Mouse (Mus musculus): ENCODE results near the gene Ecd. TPM values are rescaled to one million over a fixed set of nuclear protein-coding genes. Genes with fewer than 3 reads are reported as not detected.

Gene Ecd
- polyA plus RNA-seq, 1 experiment from 2014 or later: 74.0 TPM

DNA sequence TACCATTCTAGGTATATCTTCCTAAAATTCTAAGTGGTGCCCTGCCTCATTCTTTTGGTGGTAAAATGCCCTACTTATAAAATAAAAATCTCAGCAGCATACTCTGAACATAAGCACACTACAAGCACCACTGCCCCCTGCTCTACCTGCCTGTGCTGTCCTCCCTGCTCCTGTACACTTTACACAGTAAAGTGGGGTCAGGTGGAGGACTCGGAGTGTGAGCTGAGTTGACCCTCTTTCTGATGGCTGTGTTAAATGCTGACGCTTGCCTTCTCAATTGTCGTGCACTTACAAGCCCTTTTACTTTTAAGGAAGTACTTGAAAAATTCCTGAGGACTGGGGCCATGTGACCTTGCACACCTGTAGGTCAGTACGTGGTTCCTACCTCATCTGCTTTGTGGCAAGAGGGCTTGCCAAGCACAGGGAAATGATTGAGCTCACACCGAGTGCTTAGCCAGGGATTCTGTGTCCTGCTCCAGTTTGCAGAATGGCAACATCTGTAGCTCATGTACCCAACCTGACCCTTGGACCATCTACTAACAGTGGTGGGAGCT, 31.2 kb upstream of the Ecd start:
- Histone ChIP-seq H3K4me2 (ENCODE audit: low read depth, severe bottlenecking) (no peak overlapping the region), H3K4me1 (ENCODE audit: control insufficient read depth, insufficient read depth, low read length) (no peaks in the 10 kb centered on the region), H3K27me3 (ENCODE audit: control insufficient read depth, insufficient read depth, low read length) (no peaks in the 10 kb centered on the region), H3K4me3 (ENCODE audit: low read depth, low read length) (no peak overlapping the region), H3K9ac (ENCODE audit: low read length) (no peak overlapping the region), H3K27ac (replicated peaks; ENCODE audit: low read depth, low read length) (no peak overlapping the region), H3K9me3 (ENCODE audit: control insufficient read depth, low read length) (no peaks in the 10 kb centered on the region), H3K36me3 (ENCODE audit: control insufficient read depth, insufficient read depth, low read length) (peaks cover 2% of the 10 kb centered on the region; the same call in 1 of the 2 replicates)
- ATAC-seq (ENCODE audit: insufficient number of reproducible peaks, low FRiP score, low TSS enrichment, low read depth) (no peak), DNase-seq (ENCODE audit: low spot score) (no peak)
- 86% methylated on average over 5 of the region's 5 CpGs for WGBS

DNA sequence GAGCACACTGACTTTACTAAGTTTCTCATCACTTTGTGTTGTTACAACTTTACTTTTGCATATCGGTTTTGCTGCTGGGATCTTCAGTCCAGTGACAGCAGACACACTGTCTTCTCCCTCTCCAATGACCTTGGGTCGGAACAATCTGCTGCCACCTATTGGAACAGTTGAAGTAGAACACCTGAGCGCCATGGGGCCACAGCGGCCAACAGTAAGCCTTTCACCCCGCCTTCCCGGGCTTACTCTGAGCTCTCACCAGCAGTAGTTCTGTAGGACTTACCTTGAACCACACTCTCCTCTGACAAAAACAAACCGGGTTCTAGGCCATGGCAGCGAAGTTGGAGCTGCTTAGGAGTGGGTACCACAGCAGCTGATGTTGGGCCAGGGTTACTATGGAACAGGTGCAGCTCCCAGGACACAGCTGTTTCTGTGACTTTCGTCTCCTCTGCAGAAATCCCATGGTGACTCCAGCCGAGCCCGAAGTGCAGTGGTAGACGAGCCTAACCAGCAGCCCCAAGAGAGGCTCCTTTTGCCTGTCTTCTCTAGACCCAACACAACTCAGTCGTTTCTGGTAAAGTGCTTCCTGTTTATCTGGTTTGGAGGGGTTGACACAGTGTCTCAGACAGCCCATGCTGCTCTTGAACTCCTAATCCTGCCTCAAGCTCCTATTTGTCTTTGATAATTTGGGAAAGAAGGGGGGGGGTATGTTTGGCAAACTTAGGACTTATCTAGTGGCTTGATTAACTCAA, 30.6 kb upstream of the Ecd start:
- Histone ChIP-seq H3K4me2 (ENCODE audit: low read depth, severe bottlenecking) (no peak overlapping the region), H3K27ac (replicated peaks; ENCODE audit: low read depth, low read length) (no peak overlapping the region), H3K27me3 (ENCODE audit: control insufficient read depth, insufficient read depth, low read length) (no peaks in the 10 kb centered on the region), H3K4me1 (ENCODE audit: control insufficient read depth, insufficient read depth, low read length) (no peaks in the 10 kb centered on the region), H3K9ac (ENCODE audit: low read length) (no peak overlapping the region), H3K4me3 (ENCODE audit: low read depth, low read length) (no peak overlapping the region), H3K9me3 (ENCODE audit: control insufficient read depth, low read length) (no peaks in the 10 kb centered on the region), H3K36me3 (ENCODE audit: control insufficient read depth, insufficient read depth, low read length) (peaks cover 2% of the 10 kb centered on the region; the same call in 1 of the 2 replicates)
- peak; percentile 52 for DNase-seq (ENCODE audit: low spot score)
- 43% methylated on average over 13 of the region's 13 CpGs for WGBS
- no peak for ATAC-seq (ENCODE audit: insufficient number of reproducible peaks, low FRiP score, low TSS enrichment, low read depth)

DNA sequence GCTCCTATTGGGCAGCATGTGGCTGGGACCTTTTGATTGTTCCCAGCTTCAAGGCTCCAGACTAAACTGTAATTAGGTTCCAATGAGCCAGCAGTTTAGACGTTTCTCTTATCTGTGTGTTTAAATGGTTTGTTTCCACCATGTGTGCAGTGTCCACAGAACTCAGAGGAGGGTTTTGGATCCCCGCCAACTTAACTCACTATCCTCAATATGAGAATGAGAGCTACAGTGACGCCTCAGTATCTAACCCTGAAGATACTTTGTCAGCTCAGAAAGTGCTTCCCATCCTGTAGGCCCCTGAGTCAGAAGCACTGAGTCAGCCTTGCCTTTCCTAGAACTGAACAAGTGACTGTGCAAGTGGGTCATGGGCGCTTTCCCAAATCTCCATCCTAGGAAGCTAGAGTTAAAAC, 29.2 kb upstream of the Ecd start:
- H3K27me3 ChIP-seq (ENCODE audit: control insufficient read depth, insufficient read depth, low read length): no peaks in the 10 kb centered on the region
- H3K36me3 ChIP-seq (ENCODE audit: control insufficient read depth, insufficient read depth, low read length): no peaks in the 10 kb centered on the region; the same call in 1 of the 2 replicates
- no peak overlapping the region for H3K4me3 ChIP-seq (ENCODE audit: low read depth, low read length)
- ATAC-seq (ENCODE audit: insufficient number of reproducible peaks, low FRiP score, low TSS enrichment, low read depth) (no peak), DNase-seq (ENCODE audit: low spot score) (no peak)
- no peak overlapping the region for H3K9ac ChIP-seq (ENCODE audit: low read length)
- H3K9me3 ChIP-seq (ENCODE audit: control insufficient read depth, low read length): no peaks in the 10 kb centered on the region
- no peak overlapping the region for H3K4me2 ChIP-seq (ENCODE audit: low read depth, severe bottlenecking)
- no peak overlapping the region for H3K27ac ChIP-seq (replicated peaks; ENCODE audit: low read depth, low read length)
- 78% methylated on average over 4 of the region's 4 CpGs for WGBS
- no peaks in the 10 kb centered on the region for H3K4me1 ChIP-seq (ENCODE audit: control insufficient read depth, insufficient read depth, low read length)

DNA sequence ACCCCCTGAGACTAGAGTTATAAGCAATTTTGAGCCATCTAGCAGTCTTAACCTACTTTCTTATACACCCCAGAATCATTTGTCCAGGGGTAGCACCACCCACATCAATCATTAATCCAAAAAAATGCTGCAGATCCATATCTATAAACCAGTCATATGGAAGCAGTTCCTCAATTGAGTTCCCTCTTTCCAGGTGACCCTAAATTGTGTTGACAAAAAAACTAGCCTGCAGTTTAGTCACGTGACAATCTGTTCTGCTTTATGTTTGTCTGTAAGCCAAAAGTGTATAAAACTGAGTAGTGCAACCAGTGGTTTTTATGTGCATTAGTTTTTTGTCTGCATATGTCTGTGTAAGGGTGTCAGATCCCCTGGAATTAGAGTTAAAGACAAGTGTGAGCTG, 23.9 kb upstream of the Ecd start:
- Histone ChIP-seq H3K4me3 (ENCODE audit: low read depth, low read length) (no peak overlapping the region), H3K9me3 (ENCODE audit: control insufficient read depth, low read length) (no peaks in the 10 kb centered on the region), H3K27ac (replicated peaks; ENCODE audit: low read depth, low read length) (no peak overlapping the region), H3K4me1 (ENCODE audit: control insufficient read depth, insufficient read depth, low read length) (no peaks in the 10 kb centered on the region), H3K9ac (ENCODE audit: low read length) (no peak overlapping the region), H3K36me3 (ENCODE audit: control insufficient read depth, insufficient read depth, low read length) (peaks cover 2% of the 10 kb centered on the region; the same call in 1 of the 2 replicates), H3K27me3 (ENCODE audit: control insufficient read depth, insufficient read depth, low read length) (no peaks in the 10 kb centered on the region), H3K4me2 (ENCODE audit: low read depth, severe bottlenecking) (no peak overlapping the region)
- no peak for ATAC-seq (ENCODE audit: insufficient number of reproducible peaks, low FRiP score, low TSS enrichment, low read depth)
- 86% methylated on average over 1 of the region's 1 CpGs for WGBS
- DNase-seq (ENCODE audit: low spot score): no peak

DNA sequence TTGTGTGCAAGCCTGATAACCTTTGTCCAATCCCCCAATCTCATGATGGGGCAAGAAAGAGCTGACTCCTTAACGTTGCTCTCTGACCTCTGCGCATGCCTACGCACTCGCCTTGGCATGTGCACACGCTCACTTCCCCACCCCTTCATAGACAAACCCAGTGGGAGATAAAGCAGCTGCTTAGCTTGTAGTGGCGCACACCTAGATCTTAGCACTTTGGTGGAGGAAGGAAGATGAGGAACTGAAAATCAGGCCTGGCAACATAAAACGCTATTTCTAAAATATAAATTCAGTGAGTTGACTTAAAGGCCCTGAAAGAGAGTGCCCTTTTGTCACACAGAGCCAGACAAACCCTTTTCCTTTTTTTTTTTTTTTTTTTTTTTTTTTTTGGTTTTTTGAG, 22.9 kb upstream of the Ecd start:
- Histone ChIP-seq H3K27ac (replicated peaks; ENCODE audit: low read depth, low read length) (no peak overlapping the region), H3K27me3 (ENCODE audit: control insufficient read depth, insufficient read depth, low read length) (no peaks in the 10 kb centered on the region), H3K36me3 (ENCODE audit: control insufficient read depth, insufficient read depth, low read length) (peaks cover 2% of the 10 kb centered on the region; the same call in 1 of the 2 replicates), H3K9ac (ENCODE audit: low read length) (no peak overlapping the region), H3K4me1 (ENCODE audit: control insufficient read depth, insufficient read depth, low read length) (no peaks in the 10 kb centered on the region), H3K4me2 (ENCODE audit: low read depth, severe bottlenecking) (no peak overlapping the region), H3K4me3 (ENCODE audit: low read depth, low read length) (no peak overlapping the region), H3K9me3 (ENCODE audit: control insufficient read depth, low read length) (no peaks in the 10 kb centered on the region)
- ATAC-seq (ENCODE audit: insufficient number of reproducible peaks, low FRiP score, low TSS enrichment, low read depth): no peak
- 91% methylated on average over 7 of the region's 7 CpGs for WGBS
- no peak for DNase-seq (ENCODE audit: low spot score)

DNA sequence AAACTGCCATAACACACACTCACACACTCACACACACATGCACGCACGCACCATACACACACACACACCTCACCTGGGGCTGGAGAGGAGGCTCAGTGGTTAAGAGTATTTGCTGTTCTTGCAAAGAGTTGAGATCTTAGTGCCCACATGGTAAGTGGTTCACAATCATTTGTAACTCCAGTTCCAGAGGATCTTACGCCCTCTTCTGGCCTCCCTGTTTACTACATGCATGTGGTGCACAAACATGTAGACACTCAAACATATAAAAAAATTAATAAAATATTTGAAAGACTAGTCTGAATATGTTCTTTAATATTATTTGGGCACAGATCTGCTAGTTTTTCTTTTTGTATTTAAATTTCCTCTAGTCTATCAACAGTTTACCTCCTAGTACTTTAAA, 20.4 kb upstream of the Ecd start:
- no peak for ATAC-seq (ENCODE audit: insufficient number of reproducible peaks, low FRiP score, low TSS enrichment, low read depth)
- Histone ChIP-seq H3K4me2 (ENCODE audit: low read depth, severe bottlenecking) (no peak overlapping the region), H3K4me1 (ENCODE audit: control insufficient read depth, insufficient read depth, low read length) (no peaks in the 10 kb centered on the region), H3K9ac (ENCODE audit: low read length) (no peak overlapping the region), H3K36me3 (ENCODE audit: control insufficient read depth, insufficient read depth, low read length) (peaks cover 2% of the 10 kb centered on the region; the same call in 1 of the 2 replicates), H3K9me3 (ENCODE audit: control insufficient read depth, low read length) (no peaks in the 10 kb centered on the region), H3K27ac (replicated peaks; ENCODE audit: low read depth, low read length) (no peak overlapping the region), H3K27me3 (ENCODE audit: control insufficient read depth, insufficient read depth, low read length) (no peaks in the 10 kb centered on the region), H3K4me3 (ENCODE audit: low read depth, low read length) (no peak overlapping the region)
- DNase-seq (ENCODE audit: low spot score): no peak
- WGBS: 97% methylated on average over 3 of the region's 3 CpGs

DNA sequence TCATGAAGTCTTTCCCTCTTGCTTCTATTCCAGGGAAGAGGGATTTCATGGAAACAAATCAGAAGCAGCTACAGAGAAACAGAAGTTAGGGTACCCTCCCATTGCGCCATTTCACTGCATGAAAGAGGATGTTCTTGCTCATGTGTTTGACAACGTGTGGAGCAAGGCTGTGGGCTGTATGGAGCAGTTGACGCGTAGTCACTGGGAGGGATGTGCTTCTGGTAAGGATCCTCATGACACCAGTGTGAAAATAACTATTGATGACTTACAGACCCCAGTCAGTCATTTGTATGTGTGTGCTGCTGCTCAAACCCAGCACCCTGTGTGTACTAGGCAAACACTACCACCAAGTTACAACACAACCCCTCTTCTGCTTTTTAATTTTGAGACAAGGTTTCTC, 15.3 kb upstream of the Ecd start:
- WGBS: 93% methylated on average over 4 of the region's 4 CpGs
- Histone ChIP-seq H3K4me1 (ENCODE audit: control insufficient read depth, insufficient read depth, low read length) (no peaks in the 10 kb centered on the region), H3K9ac (ENCODE audit: low read length) (no peak overlapping the region), H3K4me3 (ENCODE audit: low read depth, low read length) (no peak overlapping the region), H3K4me2 (ENCODE audit: low read depth, severe bottlenecking) (no peak overlapping the region), H3K9me3 (ENCODE audit: control insufficient read depth, low read length) (no peaks in the 10 kb centered on the region), H3K27ac (replicated peaks; ENCODE audit: low read depth, low read length) (no peak overlapping the region), H3K27me3 (ENCODE audit: control insufficient read depth, insufficient read depth, low read length) (no peaks in the 10 kb centered on the region), H3K36me3 (ENCODE audit: control insufficient read depth, insufficient read depth, low read length) (no peaks in the 10 kb centered on the region; the same call in 1 of the 2 replicates)
- ATAC-seq (ENCODE audit: insufficient number of reproducible peaks, low FRiP score, low TSS enrichment, low read depth): no peak
- no peak for DNase-seq (ENCODE audit: low spot score)

DNA sequence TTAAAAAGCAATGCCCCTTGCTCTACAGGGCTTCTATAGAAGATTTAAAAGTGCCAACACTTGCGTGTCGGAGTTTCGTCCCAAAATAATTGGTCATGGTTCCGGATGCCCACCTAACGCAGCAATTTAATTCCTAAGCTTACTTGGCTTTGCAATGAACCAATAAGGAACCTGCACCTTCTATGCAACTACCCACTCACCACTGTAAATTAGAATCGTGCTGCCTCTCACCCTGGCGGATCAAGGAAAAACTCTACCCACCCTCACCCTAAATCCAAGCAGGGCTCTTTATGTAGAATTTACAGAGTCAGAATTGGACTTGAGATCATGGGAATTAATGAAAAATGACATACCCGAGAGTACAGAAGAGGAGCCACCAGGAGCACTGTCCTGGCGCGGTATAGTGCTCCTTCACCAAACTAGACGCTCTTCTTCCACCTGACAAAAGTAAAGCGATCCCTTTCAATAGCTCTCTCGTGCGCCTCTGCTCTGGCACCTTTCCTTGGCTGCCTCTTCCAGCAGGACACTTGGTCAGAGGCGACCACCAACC, 405 bp downstream of the Ecd start:
- peak overlapping the region; percentile 68 for H3K9ac ChIP-seq (ENCODE audit: low read length)
- 0 out of 2 replicates have a peak, but pooled peaks cover 2% of the 10 kb centered on the region for H3K4me1 ChIP-seq (ENCODE audit: control insufficient read depth, insufficient read depth, low read length)
- H3K27ac ChIP-seq (replicated peaks; ENCODE audit: low read depth, low read length): no peak overlapping the region
- H3K36me3 ChIP-seq (ENCODE audit: control insufficient read depth, insufficient read depth, low read length): peaks cover 2% of the 10 kb centered on the region; the same call in 1 of the 2 replicates
- no peaks in the 10 kb centered on the region for H3K27me3 ChIP-seq (ENCODE audit: control insufficient read depth, insufficient read depth, low read length)
- no peak for DNase-seq (ENCODE audit: low spot score)
- peak overlapping the region; percentile 49 for H3K4me3 ChIP-seq (ENCODE audit: low read depth, low read length)
- H3K4me2 ChIP-seq (ENCODE audit: low read depth, severe bottlenecking): peak overlapping the region; percentile 39
- no peaks in the 10 kb centered on the region for H3K9me3 ChIP-seq (ENCODE audit: control insufficient read depth, low read length)
- 4% methylated on average over 15 of the region's 15 CpGs for WGBS
- no peak; the same call in 1 of the 2 replicates for ATAC-seq (ENCODE audit: insufficient number of reproducible peaks, low FRiP score, low TSS enrichment, low read depth)

Measured in limb, embryonic 11.5 days (tissue).